Mouse (Mus musculus) kidney, embryonic 16.5 days (tissue): ENCODE results near the gene Lrrc29. TPM values are rescaled to one million over a fixed set of nuclear protein-coding genes. Genes with fewer than 3 reads are reported as not detected.
"Not testable (repeated sequence)": the region's sequence is repeated elsewhere in the genome, so short reads cannot be mapped to it uniquely, and the experiment has no call there.

Source experiments
- ATAC-seq: fragments of 200-750 bp; cut with Nextera tagmentation; 2 replicates; pipeline ENCODE4 v1.8.0; 2017; ENCODE audit warnings: moderate TSS enrichment; ENCODE audit not compliant: low FRiP score, low TSS enrichment
- H3K27ac ChIP-seq: fragments of 300-500 bp; sonication (generic); 2 replicates; pipeline ENCODE4 v1.5.1; 2014; ENCODE audit warnings: low read length
- H3K27me3 ChIP-seq: fragments of 300-500 bp; sonication (generic); 2 replicates; pipeline ENCODE4 v1.6.1; 2014; ENCODE audit warnings: low read length, control low read depth, mixed read lengths; ENCODE audit not compliant: insufficient read depth
- H3K36me3 ChIP-seq: fragments of 300-500 bp; sonication (generic); 2 replicates; pipeline ENCODE4 v1.6.1; 2014; ENCODE audit warnings: low read length, control low read depth, mixed read lengths; ENCODE audit not compliant: insufficient read depth
- H3K4me1 ChIP-seq: fragments of 300-500 bp; sonication (generic); 2 replicates; pipeline ENCODE4 v1.6.1; 2014; ENCODE audit warnings: low read length, control low read depth, mixed read lengths; ENCODE audit not compliant: insufficient read depth
- H3K4me2 ChIP-seq: fragments of 300-500 bp; sonication (generic); replicated peaks from 2 replicates; pipeline ENCODE4 v1.6.1; 2014; ENCODE audit warnings: low read depth, low read length
- H3K4me3 ChIP-seq: fragments of 300-500 bp; sonication (generic); 2 replicates; pipeline ENCODE4 v1.5.1; 2014; ENCODE audit warnings: mild to moderate bottlenecking, low read length
- H3K9ac ChIP-seq: fragments of 300-500 bp; sonication (generic); replicated peaks from 2 replicates; pipeline ENCODE4 v1.6.1; 2014; ENCODE audit warnings: low read length
- H3K9me3 ChIP-seq: fragments of 300-500 bp; sonication (generic); 2 replicates; pipeline ENCODE4 v1.6.1; 2016; ENCODE audit warnings: low read length, control low read depth
- WGBS: fragments of 180-500 bp; shearing (Covaris S2); extraction: QIAGEN DNeasy Blood & Tissue Kit; methylation state at CpG from one replicate; pipeline ENCODE4 v1.1.7; 2014; 5-methylcytosine and 5-hydroxymethylcytosine counted together
- polyA plus RNA-seq: library from polyadenylated mRNA; unstranded; fragments of >200 nt; fragmentation: Nextera tagmentation; extraction: Ambion mirVana; gene quantifications from 2 replicates; pipeline ENCODE4 v1.2.1, GENCODE M21; 2015

Lrrc29 gene
- polyA plus RNA-seq, 1 experiment from 2014 or later, result 2.4 TPM

GRCm38 (mm10) chr8:105292471-105292870 lies 33.6 kb downstream of the Lrrc29 start:
- H3K9me3 ChIP-seq, result no peaks in the 10 kb centered on the region
- H3K27ac ChIP-seq, result no peak overlapping the region
- 90% methylated on average over 7 of the region's 7 CpGs for WGBS
- no peak for ATAC-seq
- H3K36me3 ChIP-seq, result no peaks in the 10 kb centered on the region
- peaks cover 27% of the 10 kb centered on the region for H3K4me1 ChIP-seq
- peaks cover 11% of the 10 kb centered on the region for H3K27me3 ChIP-seq
- H3K4me2 ChIP-seq, result no peak overlapping the region
- H3K4me3 ChIP-seq, result no peak overlapping the region
- H3K9ac ChIP-seq, result no peak overlapping the region

GRCm38 (mm10) chr8:105291802-105292201 lies 34.3 kb downstream of the Lrrc29 start:
- H3K27ac ChIP-seq, ATAC-seq, H3K36me3 ChIP-seq, H3K4me2 ChIP-seq, H3K4me3 ChIP-seq, H3K9me3 ChIP-seq, H3K9ac ChIP-seq: not testable (repeated sequence)
- peaks cover 11% of the 10 kb centered on the region for H3K27me3 ChIP-seq
- WGBS, result 73% methylated on average over 3 of the region's 3 CpGs
- peaks cover 23% of the 10 kb centered on the region for H3K4me1 ChIP-seq

- not testable (repeated sequence) for ATAC-seq, H3K4me2 ChIP-seq, H3K9me3 ChIP-seq, H3K27ac ChIP-seq, H3K4me3 ChIP-seq, H3K36me3 ChIP-seq, H3K9ac ChIP-seq
- H3K4me1 ChIP-seq, result peaks cover 20% of the 10 kb centered on the region
- peaks cover 11% of the 10 kb centered on the region for H3K27me3 ChIP-seq
- WGBS, result 78% methylated on average over 8 of the region's 8 CpGs
Measured at GRCm38 (mm10) chr8:105291364-105291763, 34.7 kb downstream of the Lrrc29 start.

- no peak overlapping the region for H3K27ac ChIP-seq
- H3K27me3 ChIP-seq, result peaks cover 11% of the 10 kb centered on the region
- H3K36me3 ChIP-seq, result no peaks in the 10 kb centered on the region
- H3K9me3 ChIP-seq, result no peaks in the 10 kb centered on the region
- H3K4me3 ChIP-seq, result peak overlapping the region; percentile 1; the same call in 1 of the 2 replicates
- 6% methylated on average over 31 of the region's 31 CpGs for WGBS
- peak overlapping the region; percentile 91 for H3K4me2 ChIP-seq
- H3K4me1 ChIP-seq, result peaks cover 20% of the 10 kb centered on the region
- no peak overlapping the region for H3K9ac ChIP-seq
- no peak for ATAC-seq
Measured at GRCm38 (mm10) chr8:105290554-105291314, 35.3 kb downstream of the Lrrc29 start.

GRCm38 (mm10) chr8:105289805-105290460 lies 36.1 kb downstream of the Lrrc29 start, which contains the start of gene 4931428F04Rik:
4931428F04Rik (minus strand) TSS chr8:105289864.
- Histone ChIP-seq H3K36me3 (no peaks in the 10 kb centered on the region), H3K4me3 (peak within 1 kb of the TSS; percentile 64), H3K9me3 (no peaks in the 10 kb centered on the region), H3K27me3 (peaks cover 11% of the 10 kb centered on the region), H3K4me2 (peak within 1 kb of the TSS; percentile 91), H3K27ac (peak within 1 kb of the TSS; percentile 84), H3K4me1 (peaks cover 20% of the 10 kb centered on the region), H3K9ac (peak within 1 kb of the TSS; percentile 72)
- ATAC-seq, result peak; percentile 24
- 1% methylated on average over 43 of the region's 43 CpGs for WGBS

GRCm38 (mm10) chr8:105288958-105289732 lies 36.9 kb downstream of the Lrrc29 start:
- Histone ChIP-seq H3K4me2 (peak overlapping the region; percentile 91), H3K27me3 (peaks cover 11% of the 10 kb centered on the region), H3K4me1 (peaks cover 20% of the 10 kb centered on the region), H3K4me3 (peak overlapping the region; percentile 64), H3K9ac (peak overlapping the region; percentile 72), H3K27ac (peak overlapping the region; percentile 84), H3K9me3 (no peaks in the 10 kb centered on the region), H3K36me3 (no peaks in the 10 kb centered on the region; the same call in 1 of the 2 replicates)
- ATAC-seq, result peak; percentile 88
- WGBS, result under 1% methylated on average over 53 of the region's 53 CpGs

- Histone ChIP-seq H3K9me3 (no peaks in the 10 kb centered on the region), H3K27me3 (peaks cover 11% of the 10 kb centered on the region), H3K4me2 (peak overlapping the region; percentile 91; the same call in 1 of the 2 replicates), H3K4me3 (no peak overlapping the region), H3K9ac (no peak overlapping the region), H3K36me3 (no peaks in the 10 kb centered on the region; the same call in 1 of the 2 replicates), H3K27ac (no peak overlapping the region), H3K4me1 (peaks cover 20% of the 10 kb centered on the region)
- 86% methylated on average over 5 of the region's 5 CpGs for WGBS
- no peak for ATAC-seq
Measured at GRCm38 (mm10) chr8:105288231-105288630, 37.8 kb downstream of the Lrrc29 start.

- no peak overlapping the region for H3K4me2 ChIP-seq
- peaks cover 3% of the 10 kb centered on the region for H3K36me3 ChIP-seq
- H3K27me3 ChIP-seq, result peaks cover 11% of the 10 kb centered on the region
- no peak overlapping the region for H3K27ac ChIP-seq
- no peak for ATAC-seq
- no peaks in the 10 kb centered on the region for H3K9me3 ChIP-seq
- WGBS, result 86% methylated on average over 4 of the region's 4 CpGs
- H3K4me1 ChIP-seq, result peaks cover 20% of the 10 kb centered on the region
- H3K9ac ChIP-seq, result no peak overlapping the region
- no peak overlapping the region for H3K4me3 ChIP-seq
Measured at GRCm38 (mm10) chr8:105286907-105287306, 39.2 kb downstream of the Lrrc29 start.

GRCm38 (mm10) chr8:105285514-105285913 lies 40.6 kb downstream of the Lrrc29 start:
- Histone ChIP-seq H3K9ac (no peak overlapping the region), H3K36me3 (peaks cover 8% of the 10 kb centered on the region), H3K4me3 (no peak overlapping the region), H3K27me3 (peaks cover 8% of the 10 kb centered on the region), H3K4me1 (peaks cover 17% of the 10 kb centered on the region), H3K4me2 (no peak overlapping the region), H3K27ac (no peak overlapping the region), H3K9me3 (no peaks in the 10 kb centered on the region)
- 54% methylated on average over 12 of the region's 12 CpGs for WGBS
- ATAC-seq, result no peak
